Mouse (Mus musculus): ENCODE data around the gene Ptprs.
"Not testable (repeated sequence)": the region's sequence is repeated elsewhere in the genome, so short reads cannot be mapped to it uniquely, and the experiment has no call there.

Gene Ptprs

GRCm38 (mm10) chr17:56476402-56476752 lies at the start of gene Ptprs:
TSS of gene Ptprs (minus strand) at chr17:56476483.
- DNase-seq (ENCODE audit: low spot score) = peak; percentile 93

DNA sequence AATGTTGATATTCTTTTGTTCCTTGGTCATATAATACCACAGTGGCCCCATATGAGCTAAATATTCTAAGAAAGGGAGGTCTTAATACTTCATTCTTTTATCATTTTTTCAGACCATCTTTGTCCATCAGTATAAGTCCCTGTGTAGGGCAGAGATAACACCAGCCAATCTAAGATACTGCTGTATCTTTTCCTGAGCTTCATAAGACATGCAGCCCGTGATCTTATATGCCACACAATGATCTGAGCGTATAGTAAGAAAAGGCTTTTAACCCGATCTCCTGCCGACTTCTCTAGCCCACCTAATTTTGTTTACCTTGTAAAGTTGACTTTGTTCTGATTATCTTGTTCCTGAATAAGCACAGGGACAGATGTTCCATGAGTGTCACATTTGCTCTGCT lies 48.7 kb upstream of the Ptprs start:
- no peak for DNase-seq (ENCODE audit: low spot score)

- no peak for DNase-seq (ENCODE audit: low spot score)
These were observed 46.5 kb upstream of the Ptprs start for GRCm38 (mm10) chr17:56522744-56523143.

GRCm38 (mm10) chr17:56515690-56516410 lies 39.6 kb upstream of the Ptprs start:
- DNase-seq (ENCODE audit: low spot score) = peak; percentile 56

- no peak for DNase-seq (ENCODE audit: low spot score)
These were observed 38.6 kb upstream of the Ptprs start for GRCm38 (mm10) chr17:56514916-56515315.

DNA sequence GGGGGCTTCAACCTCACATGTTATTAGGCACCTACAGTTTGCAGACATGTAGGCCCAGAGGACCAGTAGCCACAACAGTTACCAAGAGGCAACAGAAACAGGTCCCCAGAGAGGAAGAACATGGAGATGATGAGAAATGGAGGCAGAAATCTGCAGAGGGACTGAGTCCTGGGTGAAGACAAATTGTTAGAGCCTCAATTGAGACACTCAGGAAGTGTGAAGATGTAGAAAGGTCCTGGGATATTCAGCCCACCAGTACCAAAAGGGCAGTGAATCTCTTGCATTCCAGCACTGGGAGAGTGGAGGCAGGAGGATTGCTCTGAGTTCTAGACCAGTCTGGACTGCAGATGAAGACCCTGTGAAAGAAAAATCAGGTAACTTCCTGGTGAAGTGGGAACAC lies 38.0 kb upstream of the Ptprs start:
- no peak for DNase-seq (ENCODE audit: low spot score)

DNA sequence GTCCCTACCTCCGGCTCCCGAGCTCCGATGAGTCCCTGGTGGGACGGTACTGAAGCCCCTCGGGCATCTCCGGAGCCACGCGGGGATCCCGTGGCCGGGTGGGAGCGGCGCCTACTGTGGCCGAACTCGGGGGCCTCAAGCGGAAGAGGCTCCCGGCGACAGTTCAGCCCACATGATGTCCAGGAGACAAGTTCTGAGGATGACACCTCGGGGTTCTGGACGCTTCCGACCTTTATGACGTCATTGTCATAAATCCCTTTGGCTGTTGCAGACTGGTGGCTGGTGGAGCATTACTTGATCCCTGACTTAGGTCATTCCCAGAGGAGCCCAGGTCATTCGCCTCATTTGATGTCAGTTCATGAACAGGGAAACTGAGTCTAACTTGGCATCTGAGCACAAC lies 36.0 kb upstream of the Ptprs start, which contains the start of gene Znrf4:
Znrf4 (minus strand) TSS at position 122 of the 400 bp plus-strand sequence.
- DNase-seq (ENCODE audit: low spot score) = no peak

- no peak for DNase-seq (ENCODE audit: low spot score)
These were observed 35.4 kb upstream of the Ptprs start for GRCm38 (mm10) chr17:56511707-56512090.

GRCm38 (mm10) chr17:56510970-56511706 lies 34.9 kb upstream of the Ptprs start:
- peak; percentile 53 for DNase-seq (ENCODE audit: low spot score)

- no peak for DNase-seq (ENCODE audit: low spot score)
These were observed 34.2 kb upstream of the Ptprs start for GRCm38 (mm10) chr17:56510473-56510969.

GRCm38 (mm10) chr17:56509707-56510472 lies 33.6 kb upstream of the Ptprs start:
- DNase-seq (ENCODE audit: low spot score) = no peak

DNA sequence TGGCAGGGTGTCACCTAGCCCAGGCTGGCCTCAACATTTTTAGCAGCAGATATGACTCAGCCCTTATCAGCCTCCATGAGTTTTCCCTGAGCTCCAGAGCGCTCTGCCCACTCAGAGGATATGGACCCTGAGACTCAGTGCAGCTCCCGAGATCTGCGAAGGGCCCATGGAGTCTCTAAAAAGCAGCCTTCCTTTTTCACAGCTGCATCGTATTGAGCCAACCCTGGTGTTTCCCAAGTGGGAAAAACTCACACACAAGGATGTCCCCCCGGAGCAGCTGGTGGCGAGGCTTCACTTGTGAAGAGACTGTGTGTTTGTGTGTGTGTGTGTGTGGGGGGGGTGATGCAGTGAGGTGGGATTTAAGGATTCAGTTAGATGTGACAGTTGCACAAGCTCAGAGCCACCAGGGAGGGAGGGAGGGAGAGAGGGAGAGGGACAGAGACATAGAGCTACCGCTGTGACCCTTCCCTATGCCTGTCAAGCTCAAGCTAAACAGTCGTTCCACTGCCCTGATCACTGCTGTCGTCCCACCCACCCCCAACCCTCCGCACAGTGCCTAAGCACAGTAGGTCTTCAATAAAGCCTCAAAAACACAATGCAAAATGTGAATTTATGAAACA lies 32.8 kb upstream of the Ptprs start:
- no peak for DNase-seq (ENCODE audit: low spot score)

GRCm38 (mm10) chr17:56507161-56508068 lies 31.1 kb upstream of the Ptprs start:
- DNase-seq (ENCODE audit: low spot score) = peak; percentile 94

- no peak for DNase-seq (ENCODE audit: low spot score)
These were observed 30.3 kb upstream of the Ptprs start for GRCm38 (mm10) chr17:56506417-56507065.

- DNase-seq (ENCODE audit: low spot score) = no peak
These were observed 29.1 kb upstream of the Ptprs start for GRCm38 (mm10) chr17:56505401-56505800.

- peak; percentile 68 for DNase-seq (ENCODE audit: low spot score)
These were observed 26.2 kb upstream of the Ptprs start for GRCm38 (mm10) chr17:56502526-56502925.

DNA sequence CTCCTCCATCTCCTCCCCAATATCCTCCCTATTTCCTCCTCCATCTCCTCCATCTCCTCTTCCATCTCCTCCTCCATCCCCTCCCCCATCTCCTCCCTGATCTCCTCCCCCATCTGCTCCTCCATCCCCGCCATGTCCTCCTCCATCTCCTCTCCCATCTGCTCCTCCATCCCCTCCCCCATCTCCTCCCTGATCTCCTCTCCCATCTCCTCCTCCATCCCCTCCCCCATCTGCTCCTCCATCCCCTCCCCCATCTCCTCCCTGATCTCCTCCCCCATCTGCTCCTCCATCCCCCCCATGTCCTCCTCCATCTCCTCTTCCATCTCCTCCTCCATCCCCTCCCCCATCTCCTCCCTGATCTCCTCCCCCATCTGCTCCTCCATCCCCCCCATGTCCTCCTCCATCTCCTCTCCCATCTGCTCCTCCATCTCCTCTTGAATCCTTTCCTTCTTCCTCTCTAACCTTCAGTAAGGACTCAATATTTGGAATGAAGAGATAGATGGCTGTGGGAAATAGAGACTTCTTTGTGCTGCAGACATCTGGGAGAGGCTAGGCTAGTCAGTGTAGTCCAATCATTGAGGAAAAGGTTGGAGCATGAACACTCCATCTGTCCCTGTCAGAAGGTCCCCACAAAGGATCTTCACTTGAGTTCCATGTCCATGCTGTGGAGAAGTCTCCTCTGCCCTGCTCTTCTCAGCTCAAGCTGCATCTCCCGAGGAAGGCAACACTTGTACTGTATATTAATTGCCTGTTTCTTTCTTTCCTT lies 25.5 kb upstream of the Ptprs start:
- DNase-seq (ENCODE audit: low spot score) = not testable (repeated sequence)

- DNase-seq (ENCODE audit: low spot score) = no peak
These were observed 22.9 kb upstream of the Ptprs start for GRCm38 (mm10) chr17:56499229-56499628.

- no peak for DNase-seq (ENCODE audit: low spot score)
These were observed 18.2 kb upstream of the Ptprs start for GRCm38 (mm10) chr17:56494480-56494879.

DNA sequence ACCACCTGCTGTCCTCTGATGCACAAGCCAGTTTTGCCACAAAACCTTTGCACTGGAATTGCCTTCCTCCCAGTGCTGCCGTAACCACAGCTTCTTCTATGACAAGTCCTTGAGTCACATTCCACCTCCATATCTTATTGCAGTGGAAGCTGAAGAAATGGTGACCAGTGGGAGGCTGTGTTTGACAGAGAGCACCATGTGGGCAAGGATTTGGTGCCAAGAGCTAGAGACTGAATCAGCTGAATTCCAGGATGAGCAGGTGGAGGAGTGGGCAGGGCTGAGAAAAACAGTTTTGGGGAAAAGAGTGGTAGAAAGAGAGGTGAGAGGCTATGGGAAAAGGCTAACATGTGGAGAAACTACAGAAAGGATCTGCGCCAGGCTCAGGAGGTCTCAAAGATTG lies 17.6 kb upstream of the Ptprs start:
- no peak for DNase-seq (ENCODE audit: low spot score)

Data from testis, postnatal 10 days (tissue).